Mouse (Mus musculus) myocyte (in vitro differentiated cells): Measurements from ENCODE around the gene Psenen. TPM values are rescaled to one million over a fixed set of nuclear protein-coding genes. Genes with fewer than 3 reads are reported as not detected.

Experiments used
- H3K27me3 ChIP-seq: one replicate; pipeline ENCODE4 v1.6.1; 2011; ENCODE audit not compliant: control insufficient read depth, insufficient read depth, insufficient read length
- H3K36me3 ChIP-seq: one replicate; pipeline ENCODE4 v1.6.1; 2011; ENCODE audit not compliant: control insufficient read depth, insufficient read depth
- H3K4me2 ChIP-seq: one replicate; pipeline ENCODE4 v1.6.1; 2011; ENCODE audit warnings: low read depth, control low read depth
- H3K4me3 ChIP-seq: one replicate; pipeline ENCODE4 v1.5.1; 2011; ENCODE audit warnings: mild to moderate bottlenecking, control low read depth, moderate library complexity
- H3K79me2 ChIP-seq: one replicate; pipeline ENCODE4 v1.6.1; 2011; ENCODE audit not compliant: control insufficient read depth, insufficient read depth
- H3ac ChIP-seq: one replicate; pipeline ENCODE4 v1.6.1; 2011; ENCODE audit not compliant: control insufficient read depth, insufficient read length
- CEBPB ChIP-seq: IDR thresholded peaks from 2 replicates; pipeline ENCODE4 v1.6.1; 2011; ENCODE audit warnings: mild to moderate bottlenecking, moderate library complexity; ENCODE audit not compliant: poor library complexity, insufficient read depth, severe bottlenecking
- E2F4 ChIP-seq: IDR thresholded peaks from one replicate; pipeline ENCODE4 v1.6.1; 2011; ENCODE audit warnings: mild to moderate bottlenecking, control low read depth, moderate library complexity; ENCODE audit not compliant: insufficient read depth
- MAX ChIP-seq: IDR thresholded peaks from one replicate; pipeline ENCODE4 v1.6.1; 2011; ENCODE audit warnings: low read depth, mild to moderate bottlenecking, control low read depth
- MYOD1 ChIP-seq, 3 experiments: IDR thresholded peaks; one replicate each; pipeline ENCODE4 v1.6.1; 2011; ENCODE audit warnings: control low read depth in 2 of 3, low read depth in 2 of 3, mild to moderate bottlenecking in 2 of 3, moderate library complexity in 1 of 3; ENCODE audit not compliant: insufficient read length in 2 of 3, control insufficient read depth in 1 of 3
- MYOG ChIP-seq, 3 experiments: IDR thresholded peaks; one replicate each; pipeline ENCODE4 v1.6.1; 2011; ENCODE audit warnings: control low read depth in 2 of 3, low read depth in 2 of 3, mild to moderate bottlenecking in 2 of 3; ENCODE audit not compliant: insufficient read length in 2 of 3, control insufficient read depth in 1 of 3, insufficient read depth in 1 of 3
- POLR2A ChIP-seq: IDR thresholded peaks from one replicate; pipeline ENCODE4 v1.6.1; 2011; ENCODE audit warnings: low read depth, mild to moderate bottlenecking, control low read depth, moderate library complexity; ENCODE audit not compliant: insufficient read length
- POLR2AphosphoS2 ChIP-seq: IDR thresholded peaks from one replicate; pipeline ENCODE4 v1.6.1; 2011; ENCODE audit warnings: low read depth, control low read depth; ENCODE audit not compliant: insufficient read length
- REST ChIP-seq: IDR thresholded peaks from one replicate; pipeline ENCODE4 v1.6.1; 2011; ENCODE audit warnings: mild to moderate bottlenecking, control low read depth, moderate library complexity; ENCODE audit not compliant: insufficient read depth, insufficient read length
- TCF12 ChIP-seq: IDR thresholded peaks from one replicate; pipeline ENCODE4 v1.6.1; 2011; ENCODE audit warnings: mild to moderate bottlenecking, control low read depth; ENCODE audit not compliant: poor library complexity, insufficient read depth, severe bottlenecking
- TCF3 ChIP-seq: IDR thresholded peaks from one replicate; pipeline ENCODE4 v1.6.1; 2011; ENCODE audit warnings: low read depth, control low read depth; ENCODE audit not compliant: insufficient read length
- polyA plus RNA-seq: library from polyadenylated mRNA; unstranded; fragments of >200 nt; fragmentation: generic; extraction: Trizol; gene quantifications from one replicate; pipeline ENCODE4 v1.2.1, GENCODE M21; 2012; ENCODE audit warnings: missing spikeins

Psenen gene
- polyA plus RNA-seq, 1 experiment = 169 TPM

DNA sequence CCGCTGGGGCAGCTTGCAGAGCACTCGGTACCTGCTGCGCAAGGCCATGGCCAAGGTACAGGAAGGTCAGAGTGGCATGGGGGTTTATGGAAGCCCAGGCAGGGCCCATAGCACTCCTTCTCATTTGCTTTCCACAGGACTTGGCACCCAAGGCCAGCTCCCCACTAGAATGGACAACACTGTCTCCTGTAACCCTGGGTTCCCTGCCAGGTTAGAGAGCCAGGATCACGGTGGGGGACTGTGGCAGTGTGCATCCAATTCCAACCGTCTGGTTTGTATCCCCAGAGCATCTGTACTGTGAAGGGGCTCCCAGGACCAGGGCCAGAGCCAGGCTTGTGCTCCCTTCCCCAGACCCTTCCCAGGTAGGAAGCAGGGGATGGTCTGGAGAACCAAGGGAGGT lies 42.6 kb downstream of the Psenen start:
- H3K4me2 ChIP-seq = no peak overlapping the region
- no peaks in the 10 kb centered on the region for H3K79me2 ChIP-seq
- H3ac ChIP-seq = no peak overlapping the region
- H3K36me3 ChIP-seq = no peaks in the 10 kb centered on the region
- peak; percentile 49 for TF ChIP-seq POLR2A
- TF ChIP-seq MYOG (IDR thresholded peaks at IDR 0.05; ENCODE audit: control insufficient read depth in 1 of 3, insufficient read depth in 1 of 3, insufficient read length in 2 of 3, low read depth in 2 of 3) = no peak
- no peaks in the 10 kb centered on the region for H3K27me3 ChIP-seq
- H3K4me3 ChIP-seq = no peak overlapping the region

DNA sequence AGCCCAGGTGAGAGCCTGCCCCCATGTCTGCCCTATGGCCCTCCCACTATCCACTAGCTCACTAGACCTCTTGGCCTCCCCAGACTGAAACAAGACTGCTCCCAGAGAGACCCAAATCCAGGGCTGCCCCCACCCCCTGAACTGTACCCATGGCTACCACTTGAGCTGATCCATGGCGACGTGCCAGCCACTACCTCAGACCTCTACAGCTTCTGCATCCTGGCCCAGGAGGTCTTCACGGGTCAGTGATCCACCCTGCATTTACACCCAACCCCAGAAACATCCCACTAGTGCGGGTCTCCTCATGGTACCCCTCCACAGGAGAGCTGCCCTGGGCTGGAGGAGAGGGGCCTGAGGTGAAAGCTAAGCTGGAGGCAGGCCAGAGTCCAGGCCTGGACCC lies 43.0 kb downstream of the Psenen start:
- H3K36me3 ChIP-seq = no peaks in the 10 kb centered on the region
- no peak overlapping the region for H3K4me3 ChIP-seq
- TF ChIP-seq CEBPB (no peak), TCF3 (no peak), MYOD1 (IDR thresholded peaks at IDR 0.05; ENCODE audit: control insufficient read depth in 1 of 3, insufficient read length in 2 of 3, low read depth in 2 of 3) (no peak), POLR2AphosphoS2 (peak; percentile 90)
- no peaks in the 10 kb centered on the region for H3K27me3 ChIP-seq
- no peak overlapping the region for H3K4me2 ChIP-seq
- H3ac ChIP-seq = no peak overlapping the region
- no peaks in the 10 kb centered on the region for H3K79me2 ChIP-seq

DNA sequence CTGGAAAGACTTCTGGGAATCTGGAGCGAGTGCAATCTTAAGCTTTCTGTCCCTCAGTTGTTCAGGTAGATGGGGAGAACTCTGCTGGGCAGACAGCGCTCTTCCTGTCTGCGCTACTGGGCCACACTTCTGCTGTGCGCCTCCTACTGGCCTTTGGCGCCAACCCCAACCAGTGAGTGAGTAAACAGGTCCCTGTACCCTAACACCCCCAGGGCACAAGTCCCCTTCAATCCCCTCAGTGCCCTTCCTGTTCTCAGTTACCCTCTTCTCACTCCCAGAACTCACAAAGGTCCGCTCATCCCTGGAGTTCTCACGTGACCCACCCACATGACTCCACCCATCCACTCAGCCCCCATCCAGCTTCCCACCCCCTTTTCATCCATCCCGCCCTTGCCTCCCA lies 45.1 kb downstream of the Psenen start:
- H3K4me3 ChIP-seq = no peak overlapping the region
- no peaks in the 10 kb centered on the region for H3K79me2 ChIP-seq
- peaks cover 11% of the 10 kb centered on the region for H3K27me3 ChIP-seq
- no peak overlapping the region for H3ac ChIP-seq
- TF ChIP-seq TCF12 = no peak
- TF ChIP-seq REST = no peak
- no peak for TF ChIP-seq MAX
- TF ChIP-seq MYOG (IDR thresholded peaks at IDR 0.05; ENCODE audit: control insufficient read depth in 1 of 3, insufficient read depth in 1 of 3, insufficient read length in 2 of 3, low read depth in 2 of 3) = no peak
- no peak for TF ChIP-seq CEBPB
- no peak for TF ChIP-seq E2F4
- no peaks in the 10 kb centered on the region for H3K36me3 ChIP-seq
- no peak overlapping the region for H3K4me2 ChIP-seq

DNA sequence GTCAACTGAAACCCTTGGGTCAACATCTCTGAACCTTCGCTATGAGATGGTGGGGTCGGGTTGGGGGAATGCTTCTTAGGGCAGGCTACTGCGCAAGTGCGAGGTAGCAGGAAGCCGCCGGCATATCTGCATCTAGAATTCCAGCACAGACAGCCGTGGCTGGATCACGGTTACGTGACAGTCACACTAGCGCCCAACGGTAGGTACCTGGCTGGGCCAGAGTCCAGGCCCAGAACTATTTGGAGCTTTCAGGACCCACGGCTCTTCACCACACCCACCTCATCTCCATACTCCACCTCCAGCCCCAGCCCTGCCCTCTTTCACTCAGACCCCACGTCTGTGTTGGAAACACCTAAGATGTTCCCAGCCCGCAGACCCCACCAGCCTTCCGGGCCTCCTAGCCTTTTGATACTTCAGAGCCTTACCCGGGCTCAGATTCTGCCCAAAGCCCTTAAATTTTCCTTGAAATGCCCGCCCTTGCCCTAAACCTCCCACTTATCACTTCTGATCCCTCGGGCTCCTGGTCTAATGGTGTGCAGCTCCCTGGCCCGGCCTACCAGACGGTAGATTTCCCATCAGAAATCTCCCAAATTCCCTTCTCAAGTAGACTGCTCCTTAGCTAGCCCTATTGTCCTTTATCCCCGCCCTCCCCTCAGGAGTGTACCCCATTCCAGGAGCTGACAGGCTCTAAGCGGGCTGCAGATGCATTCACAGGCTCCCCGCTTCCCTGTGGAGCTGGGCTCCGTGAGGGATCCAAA lies 48.2 kb downstream of the Psenen start:
- Histone ChIP-seq H3K27me3 (peaks cover 19% of the 10 kb centered on the region), H3K4me2 (no peak overlapping the region), H3ac (no peak overlapping the region), H3K4me3 (no peak overlapping the region), H3K79me2 (no peaks in the 10 kb centered on the region), H3K36me3 (no peaks in the 10 kb centered on the region)
- no peak for TF ChIP-seq TCF3
- TF ChIP-seq TCF12 = no peak

Other genes starting within 250 kb of the Psenen start
- 1.2 TPM for gene Syne4, start 248.8 kb downstream of the Psenen start, polyA plus RNA-seq
- 4.0 TPM for gene E130208F15Rik, start 241.9 kb downstream of the Psenen start, polyA plus RNA-seq
- 13.6 TPM for gene Sdhaf1, start 239.7 kb downstream of the Psenen start, polyA plus RNA-seq
- 0.66 TPM for gene Lrfn3, start 200.9 kb downstream of the Psenen start, polyA plus RNA-seq
- not detected for gene Tyrobp, start 149.9 kb downstream of the Psenen start, polyA plus RNA-seq
- gene Hcst, start 143.8 kb downstream of the Psenen start, polyA plus RNA-seq = not detected
- 0.07 TPM for gene Nfkbid, start 141.9 kb downstream of the Psenen start, polyA plus RNA-seq
- gene Aplp1, start 118.1 kb downstream of the Psenen start, polyA plus RNA-seq = 0.26 TPM
- not detected for gene Kirrel2, start 105.9 kb downstream of the Psenen start, polyA plus RNA-seq
- 0.43 TPM for gene Nphs1, start 105.3 kb downstream of the Psenen start, polyA plus RNA-seq
- gene Prodh2, start 70.0 kb downstream of the Psenen start, polyA plus RNA-seq = not detected
- gene Arhgap33, start 28.6 kb downstream of the Psenen start, polyA plus RNA-seq = 8.7 TPM
- 27.8 TPM for gene Hspb6, start 11.4 kb downstream of the Psenen start, polyA plus RNA-seq
- gene Proser3, start 11.3 kb downstream of the Psenen start, polyA plus RNA-seq = 3.8 TPM
- 55.3 TPM for gene Lin37, start 3.8 kb downstream of the Psenen start, polyA plus RNA-seq
- gene U2af1l4, start 326 bp downstream of the Psenen start, polyA plus RNA-seq = 72.3 TPM
- gene Gm49396, start 283 bp downstream of the Psenen start, polyA plus RNA-seq = 1.0 TPM
- 0.66 TPM for gene Igflr1, start 1.8 kb upstream of the Psenen start, polyA plus RNA-seq
- 12.9 TPM for gene Kmt2b, start 25.1 kb upstream of the Psenen start, polyA plus RNA-seq
- 0.11 TPM for gene Zbtb32, start 35.3 kb upstream of the Psenen start, polyA plus RNA-seq
- gene Upk1a, start 49.2 kb upstream of the Psenen start, polyA plus RNA-seq = 0.59 TPM
- gene Cox6b1, start 62.5 kb upstream of the Psenen start, polyA plus RNA-seq = 1,108 TPM
- not detected for gene Etv2, start 72.2 kb upstream of the Psenen start, polyA plus RNA-seq
- 124 TPM for gene Rbm42, start 86.7 kb upstream of the Psenen start, polyA plus RNA-seq
- 8.4 TPM for gene Haus5, start 101.4 kb upstream of the Psenen start, polyA plus RNA-seq
- not detected for gene Pmis2, start 108.0 kb upstream of the Psenen start, polyA plus RNA-seq
- not detected for gene 2200002J24Rik, start 135.3 kb upstream of the Psenen start, polyA plus RNA-seq
- gene Atp4a, start 148.6 kb upstream of the Psenen start, polyA plus RNA-seq = not detected
- 241 TPM for gene Tmem147, start 165.9 kb upstream of the Psenen start, polyA plus RNA-seq
- gene Gapdhs, start 180.1 kb upstream of the Psenen start, polyA plus RNA-seq = 0.05 TPM
- gene Sbsn, start 187.8 kb upstream of the Psenen start, polyA plus RNA-seq = 0.79 TPM
- not detected for gene Dmkn, start 200.1 kb upstream of the Psenen start, polyA plus RNA-seq
- gene Krtdap, start 224.3 kb upstream of the Psenen start, polyA plus RNA-seq = not detected